Mouse (Mus musculus) liver, postnatal 0 days (tissue): ENCODE results near the gene Cxcl17. TPM values are rescaled to one million over a fixed set of nuclear protein-coding genes. Genes with fewer than 3 reads are reported as not detected.
A peak's percentile ranks its signal among the peaks of the same experiment; 100 is the strongest.

ENCODE experiments used
- ATAC-seq: fragments of 200-750 bp; cut with Nextera tagmentation; 2 replicates; pipeline ENCODE4 v1.8.0; 2017; ENCODE audit warnings: mild to moderate bottlenecking, moderate library complexity
- DNase-seq: peaks from one replicate; pipeline ENCODE4 v3.0.0-alpha.2; 2016
- H3K27ac ChIP-seq: fragments of 300-500 bp; sonication (generic); 2 replicates; pipeline ENCODE4 v1.5.1; 2014; ENCODE audit warnings: antibody characterized with exemption, moderate library complexity, mild to moderate bottlenecking, low read depth
- H3K27me3 ChIP-seq: fragments of 300-500 bp; sonication (generic); 2 replicates; pipeline ENCODE4 v1.6.1; 2014; ENCODE audit warnings: low read length, control low read depth, mixed read lengths; ENCODE audit not compliant: insufficient read depth
- H3K36me3 ChIP-seq: fragments of 300-500 bp; sonication (generic); replicated peaks from 2 replicates; pipeline ENCODE4 v1.6.1; 2014; ENCODE audit warnings: mild to moderate bottlenecking, control low read depth, low read length, moderate library complexity, mixed read lengths; ENCODE audit not compliant: insufficient read depth
- H3K4me1 ChIP-seq: fragments of 300-500 bp; sonication (generic); 2 replicates; pipeline ENCODE4 v1.6.1; 2014; ENCODE audit warnings: antibody characterized with exemption, mild to moderate bottlenecking, control low read depth; ENCODE audit not compliant: insufficient read depth
- H3K4me2 ChIP-seq: fragments of 300-500 bp; sonication (generic); 2 replicates; pipeline ENCODE4 v1.6.1; 2014; ENCODE audit warnings: low read depth, mild to moderate bottlenecking, low read length, moderate library complexity, mixed read lengths
- H3K4me3 ChIP-seq: fragments of 300-500 bp; sonication (generic); 2 replicates; pipeline ENCODE4 v1.5.1; 2014; ENCODE audit warnings: low read depth, low read length
- H3K9ac ChIP-seq: fragments of 300-500 bp; sonication (generic); replicated peaks from 2 replicates; pipeline ENCODE4 v1.6.1; 2014; ENCODE audit warnings: mild to moderate bottlenecking, moderate library complexity
- H3K9me3 ChIP-seq: fragments of 300-500 bp; sonication (generic); 2 replicates; pipeline ENCODE4 v1.6.1; 2016; ENCODE audit warnings: mild to moderate bottlenecking, control low read depth, low read length, mixed read lengths
- CTCF ChIP-seq: sonication (generic); IDR thresholded peaks from 2 replicates; pipeline ENCODE4 v1.5.1; 2016; ENCODE audit warnings: antibody characterized with exemption, low read depth
- EP300 ChIP-seq: IDR thresholded peaks from 2 replicates; pipeline ENCODE4 v1.6.1; 2016; ENCODE audit warnings: antibody characterized with exemption, low read depth, mild to moderate bottlenecking
- WGBS: fragments of 180-500 bp; shearing (Covaris S2); extraction: QIAGEN DNeasy Blood & Tissue Kit; methylation state at CpG from one replicate; pipeline ENCODE4 v1.1.7; 2014; ENCODE audit not compliant: insufficient replicate concordance; 5-methylcytosine and 5-hydroxymethylcytosine counted together
- polyA plus RNA-seq: library from polyadenylated mRNA; unstranded; fragments of >200 nt; fragmentation: Nextera tagmentation; extraction: Ambion mirVana; gene quantifications from 2 replicates; pipeline ENCODE4 v1.2.1, GENCODE M21; 2015

Gene Cxcl17
- polyA plus RNA-seq, 1 experiment from 2014 or later = not detected

DNA sequence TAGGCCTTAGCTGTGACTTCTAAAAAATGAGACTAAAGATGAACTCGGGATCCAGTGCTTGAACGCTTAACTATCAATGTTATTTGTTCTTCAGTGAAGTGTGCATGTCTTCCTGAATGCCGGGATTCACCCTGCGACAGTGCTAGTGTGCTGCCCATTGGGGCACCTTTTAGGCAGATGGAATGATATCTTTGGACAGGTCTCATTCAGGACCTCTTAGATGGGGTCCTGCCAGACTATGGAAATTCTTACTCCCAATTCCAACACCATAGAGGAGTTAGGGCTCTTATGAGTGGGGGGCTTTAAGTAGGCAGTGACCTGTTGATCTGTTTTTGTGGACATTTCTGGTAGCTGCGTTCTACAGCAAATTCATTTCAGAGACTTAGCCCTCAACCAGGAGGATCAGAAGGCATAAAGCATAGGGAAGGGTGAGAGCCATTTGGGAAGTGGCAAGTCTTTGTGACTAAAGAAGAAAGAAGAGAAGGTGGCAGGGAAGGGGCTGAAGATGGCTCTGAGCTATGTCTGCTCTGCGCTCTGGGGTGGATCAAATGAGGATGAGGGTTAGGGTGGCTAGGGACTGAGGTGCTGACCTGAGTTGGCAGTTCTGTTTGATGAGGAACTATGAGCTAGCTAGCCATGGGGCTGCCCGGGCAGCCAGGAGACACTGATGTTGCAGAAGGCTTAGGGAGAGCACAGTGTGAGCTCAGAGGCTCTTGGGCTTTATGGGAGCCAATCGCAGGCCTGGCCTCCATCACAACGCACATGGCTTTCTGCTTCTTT, 21.3 kb upstream of the Cxcl17 start:
- ATAC-seq = no peak
- TF ChIP-seq CTCF (no peak), EP300 (no peak)
- no peak overlapping the region for H3K4me3 ChIP-seq

DNA sequence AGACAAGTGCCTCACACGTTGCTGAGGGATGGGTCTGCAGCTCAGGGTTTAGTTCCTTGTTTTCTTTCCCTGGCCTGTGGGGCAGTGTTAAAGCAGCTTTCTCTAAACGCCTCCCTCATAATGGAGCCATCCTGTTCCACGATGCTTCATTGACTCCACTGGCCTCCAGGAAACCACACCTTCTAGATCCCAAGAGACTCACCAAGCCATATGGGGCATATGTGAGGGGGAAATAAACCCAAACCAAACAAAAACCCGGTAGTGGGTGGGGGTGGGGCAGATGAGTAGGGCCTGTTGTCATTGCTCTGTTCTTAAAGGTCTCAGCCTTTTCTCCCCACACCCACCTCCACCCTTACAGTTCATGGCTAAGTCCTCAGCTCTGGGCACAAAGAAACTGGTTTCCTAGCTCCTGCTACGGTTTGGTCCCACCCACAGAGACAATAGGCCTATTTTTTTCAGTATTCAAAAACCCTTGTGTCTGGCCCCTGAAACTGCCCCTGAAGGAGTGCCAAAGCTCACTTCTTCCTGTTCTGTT, 20.4 kb upstream of the Cxcl17 start:
- TF ChIP-seq CTCF (no peak), EP300 (0 out of 2 replicates have a peak, but pooled peaks have one; percentile 19)
- WGBS = 22% methylated on average over 5 of the region's 5 CpGs
- H3K9me3 ChIP-seq = no peaks in the 10 kb centered on the region
- no peak overlapping the region for H3K4me3 ChIP-seq
- ATAC-seq = peak; percentile 44; the same call in 1 of the 2 replicates
- no peaks in the 10 kb centered on the region for H3K27me3 ChIP-seq
- H3K27ac ChIP-seq = peak overlapping the region; percentile 82
- DNase-seq = peak; percentile 41
- peaks cover 47% of the 10 kb centered on the region for H3K4me1 ChIP-seq
- H3K36me3 ChIP-seq = no peaks in the 10 kb centered on the region
- H3K9ac ChIP-seq = no peak overlapping the region
- no peak overlapping the region for H3K4me2 ChIP-seq

More for the DNA sequence above, 21.3 kb upstream of the Cxcl17 start:
- no peak for DNase-seq
- Histone ChIP-seq H3K27ac (peak overlapping the region; percentile 82), H3K9ac (no peak overlapping the region), H3K4me2 (no peak overlapping the region), H3K9me3 (no peaks in the 10 kb centered on the region), H3K4me1 (peaks cover 44% of the 10 kb centered on the region), H3K27me3 (no peaks in the 10 kb centered on the region), H3K36me3 (no peaks in the 10 kb centered on the region)
- 78% methylated on average over 9 of the region's 9 CpGs for WGBS

DNA sequence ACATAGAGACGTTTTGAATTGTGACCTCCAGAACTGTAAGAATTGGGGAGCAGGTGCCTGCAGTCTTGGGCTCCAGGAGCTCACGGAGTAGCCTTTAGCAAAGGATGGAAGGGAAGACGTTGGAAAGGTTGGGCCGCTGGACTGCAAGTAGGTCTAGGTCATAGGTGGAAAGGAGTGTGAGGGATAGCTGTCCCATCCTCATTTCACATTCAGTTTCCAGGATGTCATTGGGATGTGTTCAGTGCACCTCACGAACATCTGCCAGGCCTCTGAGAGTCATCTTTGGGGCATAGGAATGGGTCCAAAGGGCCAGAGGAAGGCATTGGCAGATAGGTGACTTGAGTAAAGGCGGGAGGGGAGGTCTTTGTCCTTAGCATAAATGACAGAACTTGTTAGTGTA, 19.7 kb upstream of the Cxcl17 start:
- Histone ChIP-seq H3K4me1 (peaks cover 44% of the 10 kb centered on the region), H3K9me3 (no peaks in the 10 kb centered on the region), H3K27me3 (no peaks in the 10 kb centered on the region), H3K9ac (no peak overlapping the region), H3K36me3 (no peaks in the 10 kb centered on the region), H3K27ac (peak overlapping the region; percentile 82), H3K4me2 (no peak overlapping the region), H3K4me3 (no peak overlapping the region)
- no peak for DNase-seq
- WGBS = 78% methylated on average over 6 of the region's 6 CpGs
- TF ChIP-seq EP300 = no peak
- no peak for TF ChIP-seq CTCF
- no peak for ATAC-seq

DNA sequence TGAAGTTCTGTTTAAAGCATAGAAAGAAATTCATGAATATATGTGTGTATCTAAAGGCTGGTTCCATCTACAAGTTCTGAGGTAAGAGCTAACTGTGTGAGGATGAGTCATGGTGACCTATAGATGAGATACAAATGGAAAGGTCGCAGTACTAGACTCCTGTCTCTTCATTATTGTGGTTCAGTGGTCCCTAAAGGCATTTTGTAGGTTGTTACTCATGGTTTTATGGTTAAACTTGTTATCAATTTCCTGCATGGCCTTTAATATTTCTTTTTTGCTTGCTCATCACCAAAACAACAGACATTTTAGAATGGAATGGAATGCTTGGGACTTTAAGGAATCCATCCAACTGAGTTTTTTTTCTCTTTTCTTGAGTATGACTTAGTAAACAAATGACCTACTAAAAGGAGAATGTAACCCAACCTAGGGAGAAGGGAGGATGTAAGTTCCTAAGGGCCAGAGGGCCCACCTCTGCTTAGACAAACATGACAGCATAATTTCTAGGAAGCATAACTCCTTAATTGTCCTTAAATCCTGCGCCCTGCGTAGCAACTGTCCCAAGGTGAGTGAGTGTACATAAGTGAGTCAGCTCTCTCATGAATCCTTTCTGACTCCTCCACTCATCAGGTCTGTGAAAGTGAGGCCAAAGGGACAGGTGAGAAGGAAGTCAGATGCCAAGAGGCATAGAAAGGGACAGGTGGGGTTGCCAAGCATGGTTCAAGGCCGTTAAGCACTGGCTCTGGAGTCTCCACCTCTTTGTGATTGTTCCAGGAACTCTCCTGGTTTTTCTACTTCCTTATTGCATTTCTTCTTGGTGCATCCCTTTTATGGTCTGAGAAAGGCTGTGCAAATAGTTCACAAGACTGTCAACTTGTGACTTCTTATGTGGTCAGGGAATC, 17.4 kb upstream of the Cxcl17 start:
- whole genome bisulfite sequencing = 68% methylated on average over 4 of the region's 4 CpGs
- H3K4me1 ChIP-seq = peaks cover 29% of the 10 kb centered on the region
- no peak for DNase-seq
- no peak overlapping the region for H3K27ac ChIP-seq
- no peaks in the 10 kb centered on the region for H3K27me3 ChIP-seq
- no peak for ATAC-seq
- H3K4me2 ChIP-seq = no peak overlapping the region
- no peak for TF ChIP-seq CTCF
- no peak for TF ChIP-seq EP300
- H3K9ac ChIP-seq = no peak overlapping the region
- no peak overlapping the region for H3K4me3 ChIP-seq
- no peaks in the 10 kb centered on the region for H3K9me3 ChIP-seq
- no peaks in the 10 kb centered on the region for H3K36me3 ChIP-seq

DNA sequence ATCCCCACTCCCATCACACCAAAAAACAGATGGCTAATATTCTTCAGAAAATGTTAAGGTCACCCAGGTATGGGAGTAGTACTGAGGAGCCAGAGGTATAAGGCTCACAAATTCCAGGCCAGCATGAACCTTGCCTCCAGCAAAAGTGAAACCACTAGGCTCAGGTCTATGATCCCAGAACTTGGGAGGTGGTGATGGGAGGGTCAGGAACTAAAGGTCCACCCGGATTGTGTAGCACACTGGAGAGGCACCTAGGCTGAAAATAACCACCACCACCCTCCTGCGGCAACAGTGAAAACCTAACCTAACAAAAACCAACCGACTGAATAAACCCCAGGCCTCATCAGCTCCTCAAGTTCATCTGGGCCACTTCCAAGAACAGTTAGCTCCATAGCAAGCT, 15.6 kb upstream of the Cxcl17 start:
- Histone ChIP-seq H3K4me1 (peaks cover 14% of the 10 kb centered on the region), H3K9ac (no peak overlapping the region), H3K27me3 (no peaks in the 10 kb centered on the region), H3K4me2 (no peak overlapping the region), H3K9me3 (no peaks in the 10 kb centered on the region), H3K36me3 (no peaks in the 10 kb centered on the region), H3K27ac (peak overlapping the region; percentile 62; the same call in 1 of the 2 replicates), H3K4me3 (no peak overlapping the region)
- TF ChIP-seq CTCF = no peak
- no peak for TF ChIP-seq EP300
- WGBS = 68% methylated on average over 3 of the region's 3 CpGs
- ATAC-seq (no peak), DNase-seq (no peak)

DNA sequence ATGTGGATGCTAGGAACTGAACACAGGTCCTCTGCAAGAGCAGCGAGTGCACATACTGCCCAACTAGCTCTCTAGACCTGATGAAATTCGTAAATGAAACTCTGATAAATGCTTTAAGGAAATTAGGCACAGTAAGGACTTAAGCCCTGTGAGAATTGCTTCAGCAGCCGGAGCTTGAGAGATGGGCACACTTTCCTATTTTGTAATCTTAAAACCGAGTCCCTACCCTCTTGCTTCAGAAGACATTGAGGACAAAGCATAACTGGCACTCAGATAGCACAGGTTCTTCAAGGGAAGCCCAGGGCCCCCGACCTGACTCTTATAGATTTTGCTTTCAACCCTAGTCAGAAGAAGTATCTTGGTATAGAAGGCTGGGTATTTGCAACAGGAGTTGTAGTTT, 14.5 kb upstream of the Cxcl17 start:
- no peak overlapping the region for H3K4me3 ChIP-seq
- WGBS = 64% methylated on average over 5 of the region's 5 CpGs
- TF ChIP-seq CTCF (no peak), EP300 (no peak)
- no peaks in the 10 kb centered on the region for H3K9me3 ChIP-seq
- no peak overlapping the region for H3K4me2 ChIP-seq
- H3K27ac ChIP-seq = peak overlapping the region; percentile 62
- no peaks in the 10 kb centered on the region for H3K36me3 ChIP-seq
- no peak overlapping the region for H3K9ac ChIP-seq
- DNase-seq (no peak), ATAC-seq (no peak)
- no peaks in the 10 kb centered on the region for H3K27me3 ChIP-seq
- H3K4me1 ChIP-seq = peaks cover 3% of the 10 kb centered on the region; the same call in 1 of the 2 replicates
